Mouse (Mus musculus) forebrain, postnatal 0 days (tissue): ENCODE data around the gene Gm43064. TPM values are rescaled to one million over a fixed set of nuclear protein-coding genes. Genes with fewer than 3 reads are reported as not detected.
"Not testable (repeated sequence)": the region's sequence is repeated elsewhere in the genome, so short reads cannot be mapped to it uniquely, and the experiment has no call there.

Experiments used
- ATAC-seq: fragments of 200-750 bp; cut with Nextera tagmentation; 2 replicates; pipeline ENCODE4 v1.8.0; 2017; ENCODE audit warnings: mild to moderate bottlenecking, moderate library complexity
- DNase-seq: peaks from one replicate; pipeline ENCODE4 v3.0.0-alpha.2; 2015
- H3K27ac ChIP-seq: fragments of 300-500 bp; sonication (generic); 2 replicates; pipeline ENCODE4 v1.5.1; 2014; ENCODE audit warnings: low read depth, mild to moderate bottlenecking, antibody characterized with exemption, low read length, moderate library complexity, mixed read lengths
- H3K27me3 ChIP-seq: fragments of 300-500 bp; sonication (generic); 2 replicates; pipeline ENCODE4 v1.6.1; 2014; ENCODE audit warnings: mild to moderate bottlenecking, low read length, mixed read lengths; ENCODE audit not compliant: insufficient read depth
- H3K36me3 ChIP-seq: fragments of 300-500 bp; sonication (generic); 2 replicates; pipeline ENCODE4 v1.6.1; 2014; ENCODE audit warnings: mild to moderate bottlenecking, moderate library complexity; ENCODE audit not compliant: insufficient read depth
- H3K4me1 ChIP-seq: fragments of 300-500 bp; sonication (generic); 2 replicates; pipeline ENCODE4 v1.6.1; 2014; ENCODE audit warnings: antibody characterized with exemption; ENCODE audit not compliant: insufficient read depth
- H3K4me2 ChIP-seq: fragments of 300-500 bp; sonication (generic); 2 replicates; pipeline ENCODE4 v1.6.1; 2014; ENCODE audit warnings: low read depth, mild to moderate bottlenecking, moderate library complexity
- H3K4me3 ChIP-seq: fragments of 300-500 bp; sonication (generic); 2 replicates; pipeline ENCODE4 v1.5.1; 2014; ENCODE audit warnings: low read depth, low read length, mixed read lengths
- H3K9ac ChIP-seq: fragments of 300-500 bp; sonication (generic); 2 replicates; pipeline ENCODE4 v1.6.1; 2014; ENCODE audit warnings: mild to moderate bottlenecking
- H3K9me3 ChIP-seq: fragments of 300-500 bp; sonication (generic); 2 replicates; pipeline ENCODE4 v1.6.1; 2016; ENCODE audit warnings: low read length
- CTCF ChIP-seq: sonication (generic); IDR thresholded peaks from 2 replicates; pipeline ENCODE4 v1.5.1; 2016; ENCODE audit warnings: antibody characterized with exemption, control low read depth, low read depth
- WGBS: fragments of 180-500 bp; shearing (Covaris S2); extraction: QIAGEN DNeasy Blood & Tissue Kit; methylation state at CpG from one replicate; pipeline ENCODE4 v1.1.7; 2014; 5-methylcytosine and 5-hydroxymethylcytosine counted together
- polyA plus RNA-seq: library from polyadenylated mRNA; unstranded; fragments of >200 nt; fragmentation: Nextera tagmentation; extraction: Ambion mirVana; gene quantifications from 2 replicates; pipeline ENCODE4 v1.2.1, GENCODE M21; 2015
- total RNA-seq: library from RNA; depleted of rRNA; stranded (reverse); fragments of >200 nt; gene quantifications from 2 replicates; pipeline ENCODE4 v1.2.3, GENCODE M21; 2014

Gene Gm43064
- total and polyA plus RNA-seq, 2 experiments from 2014 or later = 0.08 to 0.29 TPM

- Histone ChIP-seq H3K27ac (no peak overlapping the region), H3K4me1 (peaks cover 9% of the 10 kb centered on the region; the same call in 1 of the 2 replicates), H3K9me3 (no peaks in the 10 kb centered on the region), H3K4me3 (no peak overlapping the region), H3K9ac (no peak overlapping the region), H3K27me3 (no peaks in the 10 kb centered on the region), H3K4me2 (peak overlapping the region; percentile 72; the same call in 1 of the 2 replicates), H3K36me3 (no peaks in the 10 kb centered on the region)
- no peak for DNase-seq
- ATAC-seq = no peak
- TF ChIP-seq CTCF = no peak
- WGBS = 82% methylated on average over 7 of the region's 7 CpGs
Observed at GRCm38 (mm10) chr3:103789096-103789495, 20.3 kb upstream of the Gm43064 start.

- H3K4me2 ChIP-seq = peak overlapping the region; percentile 72
- WGBS = 2% methylated on average over 14 of the region's 14 CpGs
- H3K4me3 ChIP-seq = peak overlapping the region; percentile 92
- DNase-seq (peak; percentile 16), ATAC-seq (no peak)
- H3K4me1 ChIP-seq = peaks cover 9% of the 10 kb centered on the region; the same call in 1 of the 2 replicates
- no peaks in the 10 kb centered on the region for H3K9me3 ChIP-seq
- peak overlapping the region; percentile 91 for H3K27ac ChIP-seq
- H3K27me3 ChIP-seq = no peaks in the 10 kb centered on the region
- TF ChIP-seq CTCF = no peak
- H3K9ac ChIP-seq = peak overlapping the region; percentile 88
- H3K36me3 ChIP-seq = no peaks in the 10 kb centered on the region
Observed at GRCm38 (mm10) chr3:103789891-103790345, 19.5 kb upstream of the Gm43064 start.

GRCm38 (mm10) chr3:103790346-103791145 is 18.8 kb upstream of the Gm43064 start:
- Histone ChIP-seq H3K27me3 (no peaks in the 10 kb centered on the region), H3K4me1 (peaks cover 9% of the 10 kb centered on the region; the same call in 1 of the 2 replicates), H3K9me3 (no peaks in the 10 kb centered on the region), H3K4me2 (peak overlapping the region; percentile 72), H3K9ac (peak overlapping the region; percentile 88), H3K36me3 (no peaks in the 10 kb centered on the region), H3K27ac (peak overlapping the region; percentile 91), H3K4me3 (peak overlapping the region; percentile 92)
- 1% methylated on average over 50 of the region's 61 CpGs for WGBS
- ATAC-seq = peak; percentile 70
- DNase-seq = peak; percentile 49
- peak; percentile 13; the same call in 1 of the 2 replicates for TF ChIP-seq CTCF

- H3K27ac ChIP-seq = peak within 1 kb of the TSS; percentile 91
- H3K4me2 ChIP-seq = peak within 1 kb of the TSS; percentile 72
- H3K4me1 ChIP-seq = peaks cover 9% of the 10 kb centered on the region; the same call in 1 of the 2 replicates
- H3K9ac ChIP-seq = peak within 1 kb of the TSS; percentile 88
- H3K4me3 ChIP-seq = peak within 1 kb of the TSS; percentile 92
- WGBS = 10% methylated on average over 46 of the region's 49 CpGs
- H3K27me3 ChIP-seq = no peaks in the 10 kb centered on the region
- ATAC-seq (peak; percentile 97), DNase-seq (peak; percentile 93)
- no peaks in the 10 kb centered on the region for H3K9me3 ChIP-seq
- TF ChIP-seq CTCF = peak; percentile 37
- no peaks in the 10 kb centered on the region for H3K36me3 ChIP-seq
Observed at GRCm38 (mm10) chr3:103791230-103792110, 17.9 kb upstream of the Gm43064 start, which contains the start of gene Hipk1. Gene Hipk1 (minus strand): TSS chr3:103791563.

GRCm38 (mm10) chr3:103792111-103792406 is 17.3 kb upstream of the Gm43064 start:
- H3K9ac ChIP-seq, H3K9me3 ChIP-seq, H3K36me3 ChIP-seq, H3K27me3 ChIP-seq, H3K4me3 ChIP-seq, DNase-seq, H3K4me1 ChIP-seq, ATAC-seq: not testable (repeated sequence)
- 79% methylated on average over 5 of the region's 5 CpGs for WGBS
- Histone ChIP-seq H3K27ac (peak overlapping the region; percentile 91; the same call in 1 of the 2 replicates), H3K4me2 (peak overlapping the region; percentile 72)

- Histone ChIP-seq H3K9ac (no peak overlapping the region), H3K36me3 (no peaks in the 10 kb centered on the region), H3K9me3 (no peaks in the 10 kb centered on the region), H3K4me2 (no peak overlapping the region), H3K27ac (no peak overlapping the region), H3K4me1 (peaks cover 9% of the 10 kb centered on the region; the same call in 1 of the 2 replicates), H3K27me3 (no peaks in the 10 kb centered on the region), H3K4me3 (no peak overlapping the region)
- TF ChIP-seq CTCF = no peak
- DNase-seq (no peak), ATAC-seq (no peak)
- WGBS = 80% methylated on average over 1 of the region's 1 CpGs
Observed at GRCm38 (mm10) chr3:103792566-103792965, 16.8 kb upstream of the Gm43064 start.
